Mouse (Mus musculus) kidney, postnatal 4 days (tissue): ENCODE results near the gene Zfp445.
A peak's percentile ranks its signal among the peaks of the same experiment; 100 is the strongest.

Experiments used
- DNase-seq, 2 experiments: peaks; one replicate each; pipeline ENCODE4 v3.0.0; 2021; ENCODE audit warnings: mixed read lengths in 2 of 2

Gene Zfp445

GRCm38 (mm10) chr9:122836126-122836525 lies 29.7 kb downstream of the Zfp445 start:
- DNase-seq = no peak

DNA sequence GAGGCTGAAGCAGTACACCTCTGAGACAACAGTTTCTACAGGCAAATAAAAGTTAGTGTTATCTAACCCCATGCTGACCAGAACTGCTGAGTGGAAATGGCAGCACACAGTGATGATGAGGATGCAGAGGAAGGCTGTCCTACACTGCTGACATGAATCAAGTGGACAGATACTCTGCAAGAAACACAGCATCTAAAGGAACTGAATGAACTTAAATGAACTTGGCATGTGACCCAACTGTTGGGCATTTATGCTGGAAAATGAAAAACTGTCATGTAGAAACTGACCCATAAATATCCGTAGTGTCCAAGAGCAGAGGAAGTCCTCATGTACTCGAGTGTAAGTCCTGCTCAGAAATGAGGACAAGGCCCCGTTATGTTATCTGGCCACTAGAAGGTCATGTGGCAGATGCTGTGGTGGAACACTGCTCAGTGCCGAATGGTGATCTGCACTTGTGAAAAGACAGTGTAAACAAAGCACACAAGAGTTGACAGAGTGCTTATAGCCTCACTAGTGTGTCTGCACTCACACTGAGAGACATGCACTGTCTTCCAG lies 35.9 kb downstream of the Zfp445 start:
- DNase-seq = no peak

- no peak for DNase-seq
These were observed 39.1 kb downstream of the Zfp445 start for GRCm38 (mm10) chr9:122826743-122827142.

DNA sequence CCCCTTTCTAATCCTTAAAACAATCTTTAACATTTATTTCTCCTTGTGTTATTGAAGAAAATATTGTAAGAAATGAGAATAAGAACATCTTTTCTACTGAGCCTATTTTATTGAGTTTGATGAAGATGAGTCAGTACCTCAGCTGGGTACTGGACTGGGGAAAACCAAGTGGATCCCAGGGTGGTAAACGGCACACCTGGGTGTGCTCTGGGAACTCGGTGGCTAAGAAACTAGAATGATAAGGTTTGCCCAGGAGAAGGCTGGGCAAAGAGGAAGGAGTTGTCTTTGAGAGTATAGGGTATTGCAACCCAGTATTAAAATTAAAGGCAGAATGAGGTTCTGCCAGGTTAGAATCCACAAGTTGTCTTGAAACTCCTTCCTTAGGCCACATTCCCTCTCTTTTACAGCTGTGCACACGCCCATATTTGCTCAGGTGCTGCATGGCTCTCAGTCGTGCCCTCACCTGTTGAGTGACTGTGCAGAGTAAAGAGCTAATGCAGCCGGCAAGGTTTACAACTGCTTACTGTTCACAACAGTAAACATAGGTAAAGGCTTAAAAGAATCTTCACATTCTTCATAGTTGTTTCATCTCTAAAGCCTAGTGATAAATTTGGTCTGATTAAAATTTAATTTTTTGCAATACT lies 42.3 kb downstream of the Zfp445 start:
- DNase-seq = no peak

GRCm38 (mm10) chr9:122815239-122815851 lies 50.5 kb downstream of the Zfp445 start:
- DNase-seq = peak in 1 of 2 experiments; percentile 15

DNA sequence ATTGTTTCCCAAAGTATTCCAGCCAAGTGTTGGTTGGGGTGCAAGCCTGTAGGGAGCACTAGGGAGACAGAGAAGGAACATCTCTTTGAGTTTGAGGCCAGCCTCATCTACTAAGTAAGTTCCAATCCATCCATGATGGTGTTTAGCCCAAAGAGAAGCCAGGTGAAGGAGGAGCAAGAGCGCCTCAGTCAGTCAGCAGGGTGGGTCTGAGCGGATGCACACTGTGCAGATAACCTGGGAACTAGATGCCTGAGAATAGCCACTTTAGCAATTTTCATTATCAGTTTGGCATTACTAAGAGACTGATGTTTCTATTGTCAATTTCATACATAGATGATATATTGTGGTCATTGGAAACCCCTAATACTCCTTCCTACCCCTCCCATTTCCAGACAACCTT lies 51.0 kb downstream of the Zfp445 start:
- DNase-seq = no peak

DNA sequence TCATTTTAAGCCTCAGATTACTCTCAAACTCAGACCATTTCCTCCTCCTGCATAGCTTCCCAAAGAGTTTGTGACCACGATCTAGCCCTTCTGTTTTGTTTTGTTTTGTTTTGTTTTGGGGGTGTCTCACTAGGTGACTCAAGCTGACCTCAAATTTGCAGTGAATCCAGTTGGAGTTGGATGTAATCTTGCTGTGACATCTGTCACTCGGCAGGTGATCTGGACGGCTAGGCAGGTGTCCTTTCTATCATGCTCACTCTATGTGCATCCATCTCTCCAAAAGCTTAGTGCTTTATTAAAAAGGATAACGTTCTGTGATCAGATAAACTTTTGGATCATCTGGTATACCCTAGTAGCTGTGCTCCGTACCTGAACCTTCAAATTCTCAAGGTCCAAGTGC lies 53.4 kb downstream of the Zfp445 start:
- no peak for DNase-seq

DNA sequence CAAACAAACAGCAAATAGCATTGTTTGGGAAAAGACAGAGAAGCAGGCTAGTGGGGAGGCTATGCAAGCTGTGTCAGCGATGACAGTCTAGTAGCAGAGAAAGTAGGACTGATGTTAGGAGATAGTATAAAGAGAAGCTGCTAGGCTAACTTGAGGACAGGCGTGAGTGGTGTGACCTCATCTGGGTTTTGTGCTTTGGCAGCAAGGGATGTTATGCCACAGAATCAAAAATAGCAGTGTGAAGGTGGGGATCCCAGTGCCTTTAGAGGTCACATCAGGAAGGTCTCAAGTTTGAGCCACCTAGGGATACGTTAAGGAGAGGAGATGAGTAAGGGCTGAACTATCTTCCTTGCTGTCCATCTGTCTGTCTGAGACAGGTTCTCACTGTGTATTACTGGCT lies 55.6 kb downstream of the Zfp445 start:
- no peak for DNase-seq

- DNase-seq = no peak
These were observed 58.6 kb downstream of the Zfp445 start for GRCm38 (mm10) chr9:122807186-122807585.

- DNase-seq = no peak
These were observed 59.9 kb downstream of the Zfp445 start for GRCm38 (mm10) chr9:122805845-122806341.

GRCm38 (mm10) chr9:122805053-122805844 lies 60.6 kb downstream of the Zfp445 start, which contains the start of gene Tcaim:
Tcaim (plus strand) TSS chr9:122805539.
- DNase-seq = peak; percentile 94 to 96
